Mouse (Mus musculus): Measurements from ENCODE around the gene Tusc2. TPM values are rescaled to one million over a fixed set of nuclear protein-coding genes. Genes with fewer than 3 reads are reported as not detected.

Tusc2 gene
- total RNA-seq, 2 experiments from 2014 or later: 15.2 to 16.7 TPM

GRCm38 (mm10) chr9:107607653-107608245 lies 44.7 kb downstream of the Tusc2 start:
- ATAC-seq (replicated peaks; ENCODE audit: poor library complexity): no peak

DNA sequence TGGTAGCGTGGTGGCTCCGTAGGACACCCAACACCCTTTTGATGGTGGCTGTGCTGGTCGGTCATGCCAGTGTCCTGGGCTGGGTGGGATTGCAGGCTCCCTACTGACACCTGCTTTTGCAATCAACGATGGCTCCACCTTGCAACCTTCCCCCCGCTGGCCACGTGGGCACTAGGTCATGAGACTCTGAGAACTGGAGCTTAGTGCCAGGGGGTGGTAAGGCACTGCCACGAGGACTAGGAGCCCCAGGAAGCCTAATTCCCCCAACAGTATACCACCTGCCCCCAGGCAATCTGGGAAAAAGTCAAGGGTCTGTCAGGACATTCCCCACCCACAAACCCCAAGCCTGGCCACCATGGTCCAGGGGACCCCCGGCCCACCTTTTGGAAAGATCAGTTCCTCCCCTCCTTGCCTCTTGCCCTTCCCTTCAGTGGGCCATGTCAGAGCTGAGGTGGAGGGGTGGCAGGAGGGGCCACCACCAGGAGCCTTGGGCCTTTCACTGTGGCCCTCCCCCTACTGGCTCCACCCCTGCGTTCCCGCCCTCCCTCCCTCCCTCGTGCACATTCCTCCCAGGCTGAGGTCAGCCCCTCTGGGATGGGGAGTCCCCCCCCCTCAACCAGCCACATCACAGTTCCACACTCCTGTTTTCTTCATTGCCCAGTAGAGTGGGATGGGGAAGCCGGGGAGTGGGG lies 45.8 kb downstream of the Tusc2 start, which contains the start of gene Sema3b:
Gene Sema3b, minus strand, starts transcription at position 489 of the 692 bp plus-strand sequence.
- no peak for ATAC-seq (replicated peaks; ENCODE audit: poor library complexity)

- ATAC-seq (replicated peaks; ENCODE audit: poor library complexity): no peak
Observed at GRCm38 (mm10) chr9:107609433-107609830, 46.4 kb downstream of the Tusc2 start.

DNA sequence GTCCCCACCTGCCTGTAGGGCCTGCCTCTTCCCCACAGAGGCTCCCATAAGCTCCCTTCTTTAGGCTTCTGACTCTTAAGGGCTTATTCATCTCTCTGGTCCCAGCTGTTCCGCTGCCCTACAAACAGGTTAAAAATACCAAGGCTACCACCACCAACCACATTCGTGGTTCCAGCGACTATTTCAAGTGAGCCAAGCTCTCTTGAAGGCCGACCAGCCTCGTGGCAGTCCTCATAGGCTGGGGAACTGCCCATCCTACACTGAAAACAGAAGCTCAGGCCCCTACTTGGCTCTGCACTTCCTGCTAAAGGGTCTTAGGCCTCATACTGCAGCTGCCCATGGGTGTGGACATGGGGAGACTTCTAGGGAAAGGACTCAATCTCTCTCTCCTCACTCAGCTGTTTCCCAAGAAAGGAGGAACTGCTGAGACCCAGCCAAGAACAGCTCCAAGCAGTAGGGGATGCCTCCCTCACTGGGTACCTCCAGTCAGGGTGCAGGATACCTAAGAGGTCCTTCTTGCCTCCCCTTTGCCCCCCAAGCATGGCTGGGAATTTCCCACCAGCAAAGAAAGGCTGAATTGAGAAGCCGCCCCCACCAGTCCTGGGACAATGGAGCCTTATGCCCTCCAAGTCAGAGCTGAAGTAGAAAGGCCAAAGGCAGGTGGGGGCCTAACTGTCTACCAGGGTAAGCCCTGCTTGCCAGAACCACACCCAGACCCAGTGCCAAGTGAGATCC lies 48.6 kb downstream of the Tusc2 start:
- ATAC-seq (replicated peaks; ENCODE audit: poor library complexity): 0 out of 2 replicates have a peak, but pooled peaks have one; percentile 9

- ATAC-seq (replicated peaks; ENCODE audit: poor library complexity): peak; percentile 90
Observed at GRCm38 (mm10) chr9:107612191-107612944, 49.3 kb downstream of the Tusc2 start.

DNA sequence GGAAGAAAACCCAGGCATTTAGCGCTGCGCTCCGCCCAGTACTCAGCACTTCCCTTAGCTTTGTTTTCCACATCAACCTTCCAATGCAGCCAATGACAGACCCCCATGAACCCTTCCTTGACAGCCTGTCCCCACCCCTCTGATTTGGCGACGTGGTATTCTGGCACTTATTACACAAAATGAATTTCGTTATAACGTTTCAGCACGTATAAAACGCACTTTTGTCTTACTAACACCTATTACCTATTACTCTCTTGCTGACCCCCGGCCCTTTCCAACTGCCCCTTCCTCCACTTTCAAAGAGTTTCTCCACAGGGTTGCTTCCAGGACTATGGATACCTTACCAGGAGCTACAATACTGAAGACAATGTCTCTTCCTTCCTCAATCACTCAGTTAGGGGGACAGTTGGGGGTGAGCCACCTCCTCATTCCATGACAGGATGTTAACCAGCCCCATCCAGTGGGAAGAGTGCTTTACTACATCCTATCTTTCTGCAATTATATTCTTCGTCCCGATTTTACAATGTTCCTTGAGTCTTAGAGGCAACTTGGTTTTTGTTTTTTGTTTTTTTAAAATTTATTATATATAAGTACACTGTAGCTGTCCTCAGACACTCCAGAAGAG lies 50.0 kb downstream of the Tusc2 start:
- peak; percentile 18; the same call in 1 of the 2 replicates for ATAC-seq (replicated peaks; ENCODE audit: poor library complexity)

GRCm38 (mm10) chr9:107615035-107615434 lies 52.0 kb downstream of the Tusc2 start:
- no peak for ATAC-seq (replicated peaks; ENCODE audit: poor library complexity)

Other genes with a start within 250 kb of the Tusc2 start
- gene Hemk1, start 224.9 kb upstream of the Tusc2 start, total RNA-seq (2015): 14.5 and 20.2 TPM in 2 replicates
- gene Hemk1, start 224.9 kb upstream of the Tusc2 start, total RNA-seq (2017): 12.0 and 14.0 TPM in 2 replicates
- 0.07 TPM in 1 of 2 replicates, not detected in the other for gene 6430571L13Rik, start 222.7 kb upstream of the Tusc2 start, total RNA-seq (2015)
- gene 6430571L13Rik, start 222.7 kb upstream of the Tusc2 start, total RNA-seq (2017): 0.08 and 0.17 TPM in 2 replicates
- gene Cacna2d2, start 163.6 kb upstream of the Tusc2 start, total RNA-seq (2015): 0.42 and 1.5 TPM in 2 replicates
- gene Cacna2d2, start 163.6 kb upstream of the Tusc2 start, total RNA-seq (2017): 0.30 and 0.37 TPM in 2 replicates
- gene Tmem115, start 29.3 kb upstream of the Tusc2 start, total RNA-seq (2015): 9.9 and 12.3 TPM in 2 replicates
- 14.5 and 19.9 TPM in 2 replicates for gene Tmem115, start 29.3 kb upstream of the Tusc2 start, total RNA-seq (2017)
- 19.3 and 22.8 TPM in 2 replicates for gene Cyb561d2, start 21.1 kb upstream of the Tusc2 start, total RNA-seq (2015)
- 12.2 and 16.3 TPM in 2 replicates for gene Cyb561d2, start 21.1 kb upstream of the Tusc2 start, total RNA-seq (2017)
- 9.2 and 14.3 TPM in 2 replicates for gene Nprl2, start 21.0 kb upstream of the Tusc2 start, total RNA-seq (2015)
- 10.7 and 13.0 TPM in 2 replicates for gene Nprl2, start 21.0 kb upstream of the Tusc2 start, total RNA-seq (2017)
- 0.12 TPM in 1 of 2 replicates, not detected in the other for gene Zmynd10, start 16.0 kb upstream of the Tusc2 start, total RNA-seq (2015)
- gene Zmynd10, start 16.0 kb upstream of the Tusc2 start, total RNA-seq (2017): 0.33 and 0.37 TPM in 2 replicates
- 27.3 and 27.4 TPM in 2 replicates for gene Rassf1, start 11.7 kb upstream of the Tusc2 start, total RNA-seq (2015)
- 35.4 and 38.8 TPM in 2 replicates for gene Rassf1, start 11.7 kb upstream of the Tusc2 start, total RNA-seq (2017)
- 6.6 and 7.3 TPM in 2 replicates for gene Hyal2, start 4.7 kb downstream of the Tusc2 start, total RNA-seq (2015)
- 2.8 and 4.1 TPM in 2 replicates for gene Hyal2, start 4.7 kb downstream of the Tusc2 start, total RNA-seq (2017)
- 0.44 and 0.54 TPM in 2 replicates for gene Hyal1, start 13.7 kb downstream of the Tusc2 start, total RNA-seq (2015)
- 0.54 and 1.1 TPM in 2 replicates for gene Hyal1, start 13.7 kb downstream of the Tusc2 start, total RNA-seq (2017)
- 9.3 and 15.4 TPM in 2 replicates for gene Naa80, start 15.6 kb downstream of the Tusc2 start, total RNA-seq (2015)
- gene Naa80, start 15.6 kb downstream of the Tusc2 start, total RNA-seq (2017): 9.3 and 10.4 TPM in 2 replicates
- 1.4 and 1.7 TPM in 2 replicates for gene Hyal3, start 17.6 kb downstream of the Tusc2 start, total RNA-seq (2015)
- 0.58 TPM in 1 of 2 replicates, not detected in the other for gene Hyal3, start 17.6 kb downstream of the Tusc2 start, total RNA-seq (2017)
- gene Ifrd2, start 24.4 kb downstream of the Tusc2 start, total RNA-seq (2015): 68.0 and 93.4 TPM in 2 replicates
- 31.5 and 72.4 TPM in 2 replicates for gene Ifrd2, start 24.4 kb downstream of the Tusc2 start, total RNA-seq (2017)
- gene Sema3b, start 46.0 kb downstream of the Tusc2 start, total RNA-seq (2015): not detected in 2 replicates
- not detected in 2 replicates for gene Sema3b, start 46.0 kb downstream of the Tusc2 start, total RNA-seq (2017)
- 333 and 362 TPM in 2 replicates for gene Gnai2, start 72.1 kb downstream of the Tusc2 start, total RNA-seq (2015)
- gene Gnai2, start 72.1 kb downstream of the Tusc2 start, total RNA-seq (2017): 423 and 432 TPM in 2 replicates
- not detected in 2 replicates for gene Slc38a3, start 106.3 kb downstream of the Tusc2 start, total RNA-seq (2015)
- not detected in 2 replicates for gene Slc38a3, start 106.3 kb downstream of the Tusc2 start, total RNA-seq (2017)
- gene Gnat1, start 116.5 kb downstream of the Tusc2 start, total RNA-seq (2015): 0.12 TPM in 1 of 2 replicates, not detected in the other
- gene Gnat1, start 116.5 kb downstream of the Tusc2 start, total RNA-seq (2017): not detected in 2 replicates
- gene Sema3f, start 147.2 kb downstream of the Tusc2 start, total RNA-seq (2015): not detected in 2 replicates
- gene Sema3f, start 147.2 kb downstream of the Tusc2 start, total RNA-seq (2017): 1.00 TPM in 1 of 2 replicates, not detected in the other
- 110 and 146 TPM in 2 replicates for gene Rbm5, start 207.7 kb downstream of the Tusc2 start, total RNA-seq (2015)
- 142 and 235 TPM in 2 replicates for gene Rbm5, start 207.7 kb downstream of the Tusc2 start, total RNA-seq (2017)

Measured in megakaryocyte progenitor cell, adult 5-6 weeks (primary cell).